Mouse (Mus musculus) limb, embryonic 14.5 days (tissue): ENCODE results near the gene 4931406P16Rik. TPM values are rescaled to one million over a fixed set of nuclear protein-coding genes. Genes with fewer than 3 reads are reported as not detected.
A peak's percentile ranks its signal among the peaks of the same experiment; 100 is the strongest.

ENCODE experiments used
- ATAC-seq: fragments of 200-750 bp; cut with Nextera tagmentation; 2 replicates; pipeline ENCODE4 v1.8.0; 2017; ENCODE audit warnings: low read depth, moderate number of reproducible peaks, moderate TSS enrichment; ENCODE audit not compliant: low FRiP score
- DNase-seq: peaks from one replicate; pipeline ENCODE4 v3.0.0-alpha.2; 2015; ENCODE audit warnings: low spot score
- H3K27ac ChIP-seq: fragments of 300-500 bp; sonication (generic); replicated peaks from 2 replicates; pipeline ENCODE4 v1.5.1; 2014; ENCODE audit warnings: low read depth, mild to moderate bottlenecking, low read length, moderate library complexity, mixed read lengths
- H3K27me3 ChIP-seq: fragments of 300-500 bp; sonication (generic); 2 replicates; pipeline ENCODE4 v1.6.1; 2014; ENCODE audit warnings: low read length, mixed read lengths; ENCODE audit not compliant: control insufficient read depth, insufficient read depth
- H3K36me3 ChIP-seq: fragments of 300-500 bp; sonication (generic); 2 replicates; pipeline ENCODE4 v1.6.1; 2014; ENCODE audit warnings: mild to moderate bottlenecking, low read length, moderate library complexity, mixed read lengths; ENCODE audit not compliant: control insufficient read depth, insufficient read depth
- H3K4me1 ChIP-seq: fragments of 300-500 bp; sonication (generic); 2 replicates; pipeline ENCODE4 v1.6.1; 2014; ENCODE audit warnings: antibody characterized with exemption, low read length, mixed read lengths; ENCODE audit not compliant: control insufficient read depth, insufficient read depth
- H3K4me2 ChIP-seq: fragments of 300-500 bp; sonication (generic); replicated peaks from 2 replicates; pipeline ENCODE4 v1.6.1; 2014; ENCODE audit warnings: low read depth, mild to moderate bottlenecking, low read length, moderate library complexity; ENCODE audit not compliant: severe bottlenecking
- H3K4me3 ChIP-seq: fragments of 300-500 bp; sonication (generic); replicated peaks from 2 replicates; pipeline ENCODE4 v1.5.1; 2014; ENCODE audit warnings: low read length
- H3K9ac ChIP-seq: fragments of 300-500 bp; sonication (generic); 2 replicates; pipeline ENCODE4 v1.6.1; 2014; ENCODE audit warnings: mild to moderate bottlenecking, low read depth, low read length, moderate library complexity; ENCODE audit not compliant: severe bottlenecking
- H3K9me3 ChIP-seq: fragments of 300-500 bp; sonication (generic); 2 replicates; pipeline ENCODE4 v1.6.1; 2016; ENCODE audit warnings: low read length; ENCODE audit not compliant: control insufficient read depth
- POLR2A ChIP-seq: fragments of 200-500 bp; IDR thresholded peaks from 2 replicates; pipeline ENCODE4 v1.8.0; 2012; ENCODE audit warnings: inconsistent platforms, mild to moderate bottlenecking, moderate library complexity, borderline replicate concordance; ENCODE audit not compliant: insufficient read depth, insufficient read length; ENCODE audit errors: extremely low read depth
- WGBS: fragments of 180-500 bp; shearing (Covaris S2); extraction: QIAGEN DNeasy Blood & Tissue Kit; methylation state at CpG from one replicate; pipeline ENCODE4 v1.1.7; 2014; 5-methylcytosine and 5-hydroxymethylcytosine counted together
- polyA plus RNA-seq, 2 experiments: library from polyadenylated mRNA; depleted of rRNA in 1 of 2; stranded (reverse) in 1 of 2; unstranded in 1 of 2; fragments of >200 nt; fragmentation: Nextera tagmentation in 1 of 2; extraction: Ambion mirVana in 1 of 2; gene quantifications; 2 replicates each; pipeline versions ENCODE4 v1.2.1 to v1.2.3; 2012 to 2014

The 4931406P16Rik gene
- polyA plus RNA-seq, 2 experiments, result 31.6 to 34.3 TPM

GRCm38 (mm10) chr7:34290450-34291151 lies 22.8 kb downstream of the 4931406P16Rik start:
- Histone ChIP-seq H3K9ac (no peak overlapping the region), H3K4me1 (no peaks in the 10 kb centered on the region), H3K4me2 (no peak overlapping the region), H3K36me3 (no peaks in the 10 kb centered on the region), H3K27me3 (no peaks in the 10 kb centered on the region), H3K4me3 (no peak overlapping the region), H3K27ac (no peak overlapping the region), H3K9me3 (no peaks in the 10 kb centered on the region)
- no peak for TF ChIP-seq POLR2A
- ATAC-seq (no peak), DNase-seq (no peak)

DNA sequence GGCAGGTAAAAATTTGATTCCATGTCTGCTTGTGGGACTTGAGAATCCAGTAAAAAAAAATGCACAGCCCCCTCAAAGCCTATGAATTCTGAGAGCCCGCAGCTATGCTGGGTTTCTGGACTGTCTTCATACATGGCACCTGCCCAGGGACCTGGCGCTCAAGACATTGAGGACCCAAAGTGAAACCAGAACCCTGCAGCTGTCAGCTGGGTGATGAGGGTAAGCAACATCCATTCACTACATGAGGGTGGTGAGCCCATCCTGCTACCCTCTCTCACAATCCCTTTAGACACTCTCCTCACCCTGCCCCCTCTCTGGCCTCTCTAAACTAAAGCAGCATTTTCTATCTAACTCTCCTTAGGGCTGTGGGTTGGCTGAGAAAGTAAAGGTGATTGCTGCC lies 35.7 kb downstream of the 4931406P16Rik start:
- Histone ChIP-seq H3K9ac (no peak overlapping the region), H3K27me3 (no peaks in the 10 kb centered on the region), H3K36me3 (peaks cover 17% of the 10 kb centered on the region; the same call in 1 of the 2 replicates), H3K4me2 (no peak overlapping the region), H3K27ac (0 out of 2 replicates have a peak overlapping the region, but pooled peaks have one; percentile 33), H3K4me3 (no peak overlapping the region), H3K9me3 (no peaks in the 10 kb centered on the region), H3K4me1 (peaks cover 6% of the 10 kb centered on the region)
- ATAC-seq (no peak), DNase-seq (no peak)
- WGBS, result 74% methylated on average over 2 of the region's 2 CpGs
- TF ChIP-seq POLR2A, result no peak

- H3K27me3 ChIP-seq, result no peaks in the 10 kb centered on the region
- no peak for TF ChIP-seq POLR2A
- ATAC-seq, result no peak
- no peak overlapping the region for H3K4me3 ChIP-seq
- no peaks in the 10 kb centered on the region for H3K9me3 ChIP-seq
- peaks cover 8% of the 10 kb centered on the region; the same call in 1 of the 2 replicates for H3K36me3 ChIP-seq
- no peak overlapping the region for H3K9ac ChIP-seq
- H3K4me1 ChIP-seq, result peaks cover 9% of the 10 kb centered on the region
- 95% methylated on average over 3 of the region's 3 CpGs for WGBS
- no peak overlapping the region for H3K27ac ChIP-seq
- DNase-seq, result no peak
- H3K4me2 ChIP-seq, result no peak overlapping the region
Observed at GRCm38 (mm10) chr7:34276066-34276465, 37.3 kb downstream of the 4931406P16Rik start.

GRCm38 (mm10) chr7:34272465-34272864 lies 40.9 kb downstream of the 4931406P16Rik start:
- Histone ChIP-seq H3K9me3 (no peaks in the 10 kb centered on the region), H3K4me2 (no peak overlapping the region), H3K4me1 (peaks cover 24% of the 10 kb centered on the region), H3K9ac (no peak overlapping the region), H3K27me3 (no peaks in the 10 kb centered on the region), H3K4me3 (no peak overlapping the region), H3K27ac (no peak overlapping the region), H3K36me3 (0 out of 2 replicates have a peak, but pooled peaks cover 3% of the 10 kb centered on the region)
- ATAC-seq (no peak), DNase-seq (no peak)
- WGBS, result 66% methylated on average over 4 of the region's 4 CpGs
- no peak for TF ChIP-seq POLR2A

GRCm38 (mm10) chr7:34268463-34268862 lies 44.9 kb downstream of the 4931406P16Rik start:
- peaks cover 24% of the 10 kb centered on the region for H3K4me1 ChIP-seq
- no peaks in the 10 kb centered on the region for H3K9me3 ChIP-seq
- no peak overlapping the region for H3K4me3 ChIP-seq
- H3K27me3 ChIP-seq, result no peaks in the 10 kb centered on the region
- ATAC-seq (peak; percentile 57; the same call in 1 of the 2 replicates), DNase-seq (peak; percentile 47)
- WGBS, result 27% methylated on average over 1 of the region's 1 CpGs
- H3K36me3 ChIP-seq, result 0 out of 2 replicates have a peak, but pooled peaks cover under 1% of the 10 kb centered on the region
- peak overlapping the region; percentile 77 for H3K27ac ChIP-seq
- no peak overlapping the region for H3K4me2 ChIP-seq
- no peak overlapping the region for H3K9ac ChIP-seq
- no peak for TF ChIP-seq POLR2A
